Mouse (Mus musculus) hindbrain, postnatal 0 days (tissue): ENCODE data around the gene Gm20479. TPM values are rescaled to one million over a fixed set of nuclear protein-coding genes. Genes with fewer than 3 reads are reported as not detected.

Experiments
- ATAC-seq: fragments of 200-750 bp; cut with Nextera tagmentation; 2 replicates; pipeline ENCODE4 v1.8.0; 2017; ENCODE audit warnings: mild to moderate bottlenecking, moderate TSS enrichment, moderate library complexity
- DNase-seq: peaks from one replicate; pipeline ENCODE4 v3.0.0-alpha.2; 2015; ENCODE audit warnings: low spot score
- H3K27ac ChIP-seq: fragments of 300-500 bp; sonication (generic); 2 replicates; pipeline ENCODE4 v1.5.1; 2014; ENCODE audit warnings: mild to moderate bottlenecking
- H3K27me3 ChIP-seq: fragments of 300-500 bp; sonication (generic); 2 replicates; pipeline ENCODE4 v1.6.1; 2014; ENCODE audit warnings: low read length, mixed read lengths; ENCODE audit not compliant: insufficient read depth
- H3K36me3 ChIP-seq: fragments of 300-500 bp; sonication (generic); 2 replicates; pipeline ENCODE4 v1.6.1; 2014; ENCODE audit warnings: low read length, mixed read lengths; ENCODE audit not compliant: insufficient read depth
- H3K4me1 ChIP-seq: fragments of 300-500 bp; sonication (generic); 2 replicates; pipeline ENCODE4 v1.6.1; 2014; ENCODE audit warnings: antibody characterized with exemption, low read length, mixed read lengths; ENCODE audit not compliant: insufficient read depth
- H3K4me2 ChIP-seq: fragments of 300-500 bp; sonication (generic); 2 replicates; pipeline ENCODE4 v1.6.1; 2014; ENCODE audit warnings: low read depth, mild to moderate bottlenecking, low read length, moderate library complexity, mixed read lengths
- H3K4me3 ChIP-seq: fragments of 300-500 bp; sonication (generic); 2 replicates; pipeline ENCODE4 v1.5.1; 2014; ENCODE audit warnings: low read length
- H3K9ac ChIP-seq: fragments of 300-500 bp; sonication (generic); replicated peaks from 2 replicates; pipeline ENCODE4 v1.6.1; 2014; ENCODE audit warnings: mild to moderate bottlenecking, low read length, moderate library complexity, mixed read lengths
- H3K9me3 ChIP-seq: fragments of 300-500 bp; sonication (generic); 2 replicates; pipeline ENCODE4 v1.6.1; 2016; ENCODE audit warnings: low read length, mixed read lengths
- CTCF ChIP-seq: IDR thresholded peaks from 2 replicates; pipeline ENCODE4 v1.5.1; 2016; ENCODE audit warnings: antibody characterized with exemption, control low read depth, low read depth
- WGBS: fragments of 180-500 bp; shearing (Covaris S2); extraction: QIAGEN DNeasy Blood & Tissue Kit; methylation state at CpG from one replicate; pipeline ENCODE4 v1.1.7; 2014; 5-methylcytosine and 5-hydroxymethylcytosine counted together
- polyA plus RNA-seq: library from polyadenylated mRNA; unstranded; fragments of >200 nt; fragmentation: Nextera tagmentation; extraction: Ambion mirVana; gene quantifications from 2 replicates; pipeline ENCODE4 v1.2.1, GENCODE M21; 2015
- total RNA-seq: library from RNA; depleted of rRNA; stranded (reverse); fragments of >200 nt; gene quantifications from 2 replicates; pipeline ENCODE4 v1.2.3, GENCODE M21; 2014

The Gm20479 gene
- total and polyA plus RNA-seq, 2 experiments from 2014 or later = not detected

DNA sequence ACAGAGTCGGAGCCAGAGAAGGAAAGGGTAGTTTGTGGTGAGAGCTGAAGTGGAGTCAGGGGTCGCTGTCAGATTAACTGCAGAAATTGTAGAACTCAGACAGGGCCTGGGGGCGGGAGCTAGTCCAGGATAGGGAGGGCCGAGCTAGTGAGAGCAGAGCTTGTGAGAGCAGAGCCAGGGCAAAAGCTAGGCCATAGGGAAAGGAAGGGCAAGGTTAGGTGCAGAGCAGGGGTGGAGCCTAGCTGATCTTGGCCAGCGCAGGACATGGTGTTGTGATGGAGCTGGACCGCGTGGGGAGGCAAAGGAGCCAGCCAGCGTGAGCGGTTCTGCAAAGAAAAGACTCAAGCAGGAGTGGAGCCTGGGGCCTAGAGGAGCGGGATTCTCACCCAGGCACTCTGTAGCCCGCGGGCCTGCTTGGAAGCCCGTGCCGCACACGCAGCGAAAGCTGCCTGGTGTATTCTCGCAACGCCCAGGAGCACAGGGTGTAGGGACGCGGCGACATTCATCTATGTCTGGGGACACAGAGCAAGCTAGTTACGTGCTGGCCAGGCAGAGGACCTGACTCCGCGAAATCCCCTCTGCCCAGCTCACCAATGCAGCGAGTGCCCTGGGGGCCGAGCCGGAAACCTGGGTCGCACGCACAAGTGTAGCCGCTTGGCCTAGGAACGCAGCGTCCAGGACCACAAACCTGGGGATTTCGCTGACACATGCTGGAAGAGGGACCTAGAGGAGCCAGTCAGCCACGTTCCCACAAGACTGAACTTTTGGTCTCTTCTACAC lies 30.9 kb downstream of the Gm20479 start:
- H3K27me3 ChIP-seq = peaks cover 47% of the 10 kb centered on the region
- ATAC-seq = no peak
- H3K36me3 ChIP-seq = no peaks in the 10 kb centered on the region
- H3K4me2 ChIP-seq = peak overlapping the region; percentile 40
- no peak overlapping the region for H3K9ac ChIP-seq
- H3K4me3 ChIP-seq = peak overlapping the region; percentile 25
- DNase-seq = no peak
- no peak overlapping the region for H3K27ac ChIP-seq
- WGBS = 46% methylated on average over 34 of the region's 34 CpGs
- peaks cover 18% of the 10 kb centered on the region for H3K4me1 ChIP-seq
- no peak for TF ChIP-seq CTCF
- H3K9me3 ChIP-seq = no peaks in the 10 kb centered on the region

GRCm38 (mm10) chr7:27325697-27326096 lies 31.5 kb downstream of the Gm20479 start:
- WGBS = 6% methylated on average over 24 of the region's 24 CpGs
- Histone ChIP-seq H3K4me1 (peaks cover 12% of the 10 kb centered on the region), H3K9me3 (no peaks in the 10 kb centered on the region), H3K4me2 (peak overlapping the region; percentile 40), H3K27me3 (peaks cover 42% of the 10 kb centered on the region), H3K36me3 (no peaks in the 10 kb centered on the region), H3K4me3 (peak overlapping the region; percentile 25), H3K27ac (no peak overlapping the region), H3K9ac (0 out of 2 replicates have a peak overlapping the region, but pooled peaks have one; percentile 0)
- ATAC-seq = no peak
- no peak for TF ChIP-seq CTCF
- no peak for DNase-seq

- no peak overlapping the region for H3K4me2 ChIP-seq
Observed at GRCm38 (mm10) chr7:27324928-27325327, 32.3 kb downstream of the Gm20479 start.

DNA sequence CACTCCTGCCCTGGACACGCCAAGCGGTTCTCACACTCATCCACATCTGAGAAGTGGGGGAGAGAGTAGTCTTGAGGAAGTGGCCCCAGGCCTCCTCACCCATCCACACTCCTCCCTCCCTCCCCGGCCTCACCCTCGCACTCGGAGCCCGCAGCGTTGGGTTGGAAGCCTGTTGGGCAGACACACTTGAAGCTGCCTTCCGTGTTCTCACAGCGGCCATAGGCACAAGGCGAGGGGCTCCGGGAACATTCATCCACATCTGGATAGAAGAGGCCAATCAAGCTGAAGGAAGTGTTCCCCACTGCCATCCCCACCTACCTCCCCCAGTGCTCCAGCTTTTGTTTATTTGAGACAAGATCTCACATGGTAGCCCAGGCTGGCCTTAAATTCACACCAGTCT lies 33.1 kb downstream of the Gm20479 start:
- WGBS = 94% methylated on average over 11 of the region's 11 CpGs

More at GRCm38 (mm10) chr7:27324928-27325327, 32.3 kb downstream of the Gm20479 start:
- H3K36me3 ChIP-seq = no peaks in the 10 kb centered on the region
- TF ChIP-seq CTCF = no peak
- WGBS = 52% methylated on average over 18 of the region's 20 CpGs
- H3K9ac ChIP-seq = no peak overlapping the region
- DNase-seq (no peak), ATAC-seq (no peak)
- peaks cover 11% of the 10 kb centered on the region; the same call in 1 of the 2 replicates for H3K4me1 ChIP-seq
- H3K27me3 ChIP-seq = peaks cover 34% of the 10 kb centered on the region
- H3K4me3 ChIP-seq = no peak overlapping the region
- H3K9me3 ChIP-seq = no peaks in the 10 kb centered on the region
- no peak overlapping the region for H3K27ac ChIP-seq

DNA sequence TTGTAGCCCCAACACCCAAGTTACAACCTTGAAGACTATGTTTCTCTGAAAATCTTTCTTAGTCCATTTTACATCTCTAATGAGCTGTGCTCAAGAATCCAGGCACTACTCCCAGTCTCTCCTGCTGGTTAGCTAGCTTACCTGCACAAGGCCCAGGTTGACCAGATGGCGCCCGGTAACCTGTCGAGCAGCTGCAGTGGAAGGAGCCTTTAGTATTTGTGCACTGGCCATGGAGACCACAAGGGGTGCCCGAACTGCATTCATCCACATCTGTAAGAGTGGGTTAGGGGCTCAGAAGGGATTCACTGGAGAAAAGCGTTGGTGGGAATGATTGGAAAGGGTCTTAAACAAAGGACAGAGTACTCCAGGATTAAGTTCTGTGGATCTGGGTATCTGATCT lies 34.2 kb downstream of the Gm20479 start:
- Histone ChIP-seq H3K27me3 (peaks cover 16% of the 10 kb centered on the region), H3K36me3 (no peaks in the 10 kb centered on the region), H3K27ac (no peak overlapping the region), H3K4me2 (no peak overlapping the region), H3K9ac (no peak overlapping the region), H3K4me3 (no peak overlapping the region), H3K4me1 (peaks cover 8% of the 10 kb centered on the region; the same call in 1 of the 2 replicates), H3K9me3 (no peaks in the 10 kb centered on the region)
- ATAC-seq (no peak), DNase-seq (no peak)
- no peak for TF ChIP-seq CTCF
- 90% methylated on average over 5 of the region's 5 CpGs for WGBS

More for the DNA sequence above, 33.1 kb downstream of the Gm20479 start:
- Histone ChIP-seq H3K27ac (no peak overlapping the region), H3K27me3 (peaks cover 27% of the 10 kb centered on the region), H3K36me3 (no peaks in the 10 kb centered on the region), H3K9ac (no peak overlapping the region), H3K9me3 (no peaks in the 10 kb centered on the region), H3K4me1 (peaks cover 8% of the 10 kb centered on the region; the same call in 1 of the 2 replicates), H3K4me3 (no peak overlapping the region), H3K4me2 (no peak overlapping the region)
- DNase-seq = no peak
- no peak for TF ChIP-seq CTCF
- no peak for ATAC-seq

- Histone ChIP-seq H3K9me3 (no peaks in the 10 kb centered on the region), H3K4me2 (no peak overlapping the region), H3K36me3 (no peaks in the 10 kb centered on the region), H3K27ac (no peak overlapping the region), H3K9ac (no peak overlapping the region), H3K27me3 (peaks cover 9% of the 10 kb centered on the region), H3K4me1 (peaks cover 8% of the 10 kb centered on the region; the same call in 1 of the 2 replicates), H3K4me3 (no peak overlapping the region)
- DNase-seq = no peak
- no peak for TF ChIP-seq CTCF
- WGBS = 27% methylated on average over 13 of the region's 13 CpGs
- no peak for ATAC-seq
Observed at GRCm38 (mm10) chr7:27322291-27322690, 34.9 kb downstream of the Gm20479 start.

- H3K36me3 ChIP-seq = no peaks in the 10 kb centered on the region
- no peak overlapping the region for H3K9ac ChIP-seq
- no peaks in the 10 kb centered on the region for H3K4me1 ChIP-seq
- ATAC-seq (no peak), DNase-seq (no peak)
- no peak overlapping the region for H3K4me3 ChIP-seq
- no peaks in the 10 kb centered on the region; the same call in 1 of the 2 replicates for H3K27me3 ChIP-seq
- WGBS = 88% methylated on average over 22 of the region's 22 CpGs
- no peak overlapping the region for H3K27ac ChIP-seq
- TF ChIP-seq CTCF = no peak
- H3K9me3 ChIP-seq = no peaks in the 10 kb centered on the region
- no peak overlapping the region for H3K4me2 ChIP-seq
Observed at GRCm38 (mm10) chr7:27319411-27319810, 37.8 kb downstream of the Gm20479 start.
